Mouse (Mus musculus) intestine, embryonic 15.5 days (tissue): ENCODE measurements around the gene Trib3. TPM values are rescaled to one million over a fixed set of nuclear protein-coding genes. Genes with fewer than 3 reads are reported as not detected.

Source experiments
- ATAC-seq: fragments of 200-750 bp; cut with Nextera tagmentation; 2 replicates; pipeline ENCODE4 v1.8.0; 2017; ENCODE audit warnings: moderate TSS enrichment, moderate library complexity
- H3K27ac ChIP-seq: fragments of 300-500 bp; sonication (generic); 2 replicates; pipeline ENCODE4 v1.5.1; 2015; ENCODE audit warnings: mild to moderate bottlenecking, inconsistent platforms
- H3K27me3 ChIP-seq: fragments of 300-500 bp; sonication (generic); replicated peaks from 2 replicates; pipeline ENCODE4 v1.6.1; 2015; ENCODE audit warnings: inconsistent platforms
- H3K36me3 ChIP-seq: fragments of 300-500 bp; sonication (generic); 2 replicates; pipeline ENCODE4 v1.6.1; 2015; ENCODE audit warnings: inconsistent platforms
- H3K4me1 ChIP-seq: fragments of 300-500 bp; sonication (generic); replicated peaks from 2 replicates; pipeline ENCODE4 v1.6.1; 2015; ENCODE audit warnings: inconsistent platforms
- H3K4me2 ChIP-seq: fragments of 300-500 bp; sonication (generic); replicated peaks from 2 replicates; pipeline ENCODE4 v1.6.1; 2015; ENCODE audit warnings: mild to moderate bottlenecking, inconsistent platforms
- H3K4me3 ChIP-seq: fragments of 300-500 bp; sonication (generic); replicated peaks from 2 replicates; pipeline ENCODE4 v1.5.1; 2015; ENCODE audit warnings: inconsistent platforms
- H3K9ac ChIP-seq: fragments of 300-500 bp; sonication (generic); 2 replicates; pipeline ENCODE4 v1.6.1; 2015; ENCODE audit warnings: inconsistent platforms
- H3K9me3 ChIP-seq: fragments of 300-500 bp; sonication (generic); 2 replicates; pipeline ENCODE4 v1.6.1; 2016; ENCODE audit warnings: inconsistent platforms
- WGBS: fragments of 180-500 bp; shearing (Covaris S2); methylation state at CpG from one replicate; pipeline ENCODE4 v1.1.7; 2015; 5-methylcytosine and 5-hydroxymethylcytosine counted together
- polyA plus RNA-seq: library from polyadenylated mRNA; unstranded; fragments of >200 nt; fragmentation: Nextera tagmentation; extraction: Ambion mirVana; gene quantifications from 2 replicates; pipeline ENCODE4 v1.2.1, GENCODE M21; 2015

Gene Trib3
- 4.3 and 4.9 TPM in 2 replicates for polyA plus RNA-seq

GRCm38 (mm10) chr2:152343329-152344213 lies at the start of gene Trib3:
Gene Trib3, minus strand, starts transcription at chr2:152344032.
- Histone ChIP-seq H3K27ac (no peak within 1 kb of the TSS), H3K4me2 (peak within 1 kb of the TSS; percentile 99), H3K27me3 (peaks cover 3% of the 10 kb centered on the region; the same call in 1 of the 2 replicates), H3K9me3 (no peaks in the 10 kb centered on the region), H3K4me1 (peaks cover 15% of the 10 kb centered on the region; the same call in 1 of the 2 replicates), H3K36me3 (no peaks in the 10 kb centered on the region), H3K4me3 (peak within 1 kb of the TSS; percentile 59), H3K9ac (peak within 1 kb of the TSS; percentile 60)
- ATAC-seq = peak; percentile 90
- under 1% methylated on average over 52 of the region's 52 CpGs for WGBS

- no peaks in the 10 kb centered on the region for H3K36me3 ChIP-seq
- peaks cover 29% of the 10 kb centered on the region for H3K4me1 ChIP-seq
- no peak overlapping the region for H3K4me3 ChIP-seq
- H3K9me3 ChIP-seq = no peaks in the 10 kb centered on the region
- no peaks in the 10 kb centered on the region for H3K27me3 ChIP-seq
- ATAC-seq = no peak
- H3K4me2 ChIP-seq = peak overlapping the region; percentile 96; the same call in 1 of the 2 replicates
- H3K9ac ChIP-seq = no peak overlapping the region
- no peak overlapping the region for H3K27ac ChIP-seq
- 42% methylated on average over 9 of the region's 9 CpGs for WGBS
Observed at GRCm38 (mm10) chr2:152393225-152394017, 49.6 kb upstream of the Trib3 start.

GRCm38 (mm10) chr2:152392786-152393185 lies 49.0 kb upstream of the Trib3 start:
- ATAC-seq = no peak
- Histone ChIP-seq H3K9me3 (no peaks in the 10 kb centered on the region), H3K27ac (no peak overlapping the region), H3K36me3 (no peaks in the 10 kb centered on the region), H3K4me2 (no peak overlapping the region), H3K4me3 (no peak overlapping the region), H3K9ac (no peak overlapping the region), H3K4me1 (peaks cover 29% of the 10 kb centered on the region), H3K27me3 (no peaks in the 10 kb centered on the region)
- 23% methylated on average over 3 of the region's 3 CpGs for WGBS

GRCm38 (mm10) chr2:152384191-152384590 lies 40.4 kb upstream of the Trib3 start:
- no peak for ATAC-seq
- Histone ChIP-seq H3K36me3 (no peaks in the 10 kb centered on the region), H3K27me3 (no peaks in the 10 kb centered on the region), H3K4me1 (no peaks in the 10 kb centered on the region), H3K9ac (no peak overlapping the region), H3K27ac (no peak overlapping the region), H3K4me2 (no peak overlapping the region), H3K4me3 (no peak overlapping the region), H3K9me3 (no peaks in the 10 kb centered on the region)
- WGBS = 80% methylated on average over 4 of the region's 4 CpGs

- H3K4me3 ChIP-seq = no peak within 1 kb of the TSS
- no peaks in the 10 kb centered on the region for H3K36me3 ChIP-seq
- H3K27ac ChIP-seq = no peak within 1 kb of the TSS
- H3K4me2 ChIP-seq = peak within 1 kb of the TSS; percentile 52
- H3K9ac ChIP-seq = peak within 1 kb of the TSS; percentile 34
- H3K4me1 ChIP-seq = peaks cover 11% of the 10 kb centered on the region; the same call in 1 of the 2 replicates
- 2% methylated on average over 16 of the region's 16 CpGs for WGBS
- no peaks in the 10 kb centered on the region for H3K9me3 ChIP-seq
- 0 out of 2 replicates have a peak, but pooled peaks cover 11% of the 10 kb centered on the region for H3K27me3 ChIP-seq
- peak; percentile 62; the same call in 1 of the 2 replicates for ATAC-seq
Observed at GRCm38 (mm10) chr2:152376345-152376741, 32.5 kb upstream of the Trib3 start, which contains the start of gene Nrsn2. Gene Nrsn2, minus strand, starts transcription at chr2:152376638.

- no peak overlapping the region for H3K27ac ChIP-seq
- peak overlapping the region; percentile 52 for H3K4me2 ChIP-seq
- no peak overlapping the region for H3K4me3 ChIP-seq
- 0 out of 2 replicates have a peak, but pooled peaks have one; percentile 33 for ATAC-seq
- H3K27me3 ChIP-seq = 0 out of 2 replicates have a peak, but pooled peaks cover 11% of the 10 kb centered on the region
- peaks cover 11% of the 10 kb centered on the region; the same call in 1 of the 2 replicates for H3K4me1 ChIP-seq
- WGBS = 9% methylated on average over 21 of the region's 21 CpGs
- H3K9me3 ChIP-seq = no peaks in the 10 kb centered on the region
- H3K36me3 ChIP-seq = no peaks in the 10 kb centered on the region
- 0 out of 2 replicates have a peak overlapping the region, but pooled peaks have one; percentile 34 for H3K9ac ChIP-seq
Observed at GRCm38 (mm10) chr2:152375652-152376344, 32.0 kb upstream of the Trib3 start.

GRCm38 (mm10) chr2:152373547-152373946 lies 29.7 kb upstream of the Trib3 start:
- no peak overlapping the region for H3K4me3 ChIP-seq
- H3K4me2 ChIP-seq = no peak overlapping the region
- H3K4me1 ChIP-seq = peaks cover 11% of the 10 kb centered on the region; the same call in 1 of the 2 replicates
- no peaks in the 10 kb centered on the region for H3K9me3 ChIP-seq
- no peak overlapping the region for H3K9ac ChIP-seq
- no peak for ATAC-seq
- 0 out of 2 replicates have a peak, but pooled peaks cover 11% of the 10 kb centered on the region for H3K27me3 ChIP-seq
- no peaks in the 10 kb centered on the region for H3K36me3 ChIP-seq
- WGBS = 79% methylated on average over 9 of the region's 9 CpGs
- no peak overlapping the region for H3K27ac ChIP-seq

GRCm38 (mm10) chr2:152372661-152373060 lies 28.8 kb upstream of the Trib3 start:
- H3K27me3 ChIP-seq = 0 out of 2 replicates have a peak, but pooled peaks cover 11% of the 10 kb centered on the region
- H3K4me3 ChIP-seq = no peak overlapping the region
- no peaks in the 10 kb centered on the region for H3K36me3 ChIP-seq
- H3K9ac ChIP-seq = no peak overlapping the region
- no peak overlapping the region for H3K4me2 ChIP-seq
- 58% methylated on average over 4 of the region's 4 CpGs for WGBS
- ATAC-seq = no peak
- H3K27ac ChIP-seq = no peak overlapping the region
- H3K9me3 ChIP-seq = no peaks in the 10 kb centered on the region
- H3K4me1 ChIP-seq = peaks cover 11% of the 10 kb centered on the region; the same call in 1 of the 2 replicates

GRCm38 (mm10) chr2:152372104-152372503 lies 28.3 kb upstream of the Trib3 start:
- H3K9me3 ChIP-seq = no peaks in the 10 kb centered on the region
- WGBS = 82% methylated on average over 7 of the region's 7 CpGs
- no peak for ATAC-seq
- no peaks in the 10 kb centered on the region for H3K36me3 ChIP-seq
- H3K4me1 ChIP-seq = peaks cover 11% of the 10 kb centered on the region; the same call in 1 of the 2 replicates
- no peak overlapping the region for H3K4me2 ChIP-seq
- no peak overlapping the region for H3K27ac ChIP-seq
- no peak overlapping the region for H3K4me3 ChIP-seq
- 0 out of 2 replicates have a peak, but pooled peaks cover 11% of the 10 kb centered on the region for H3K27me3 ChIP-seq
- H3K9ac ChIP-seq = no peak overlapping the region

GRCm38 (mm10) chr2:152368532-152369140 lies 24.8 kb upstream of the Trib3 start:
- Histone ChIP-seq H3K4me1 (0 out of 2 replicates have a peak, but pooled peaks cover 3% of the 10 kb centered on the region), H3K9me3 (no peaks in the 10 kb centered on the region), H3K9ac (no peak overlapping the region), H3K36me3 (no peaks in the 10 kb centered on the region), H3K4me2 (no peak overlapping the region; the same call in 1 of the 2 replicates), H3K27me3 (no peaks in the 10 kb centered on the region), H3K4me3 (no peak overlapping the region), H3K27ac (no peak overlapping the region)
- WGBS = 30% methylated on average over 14 of the region's 14 CpGs
- 0 out of 2 replicates have a peak, but pooled peaks have one; percentile 26 for ATAC-seq

- H3K4me3 ChIP-seq = no peak overlapping the region
- no peaks in the 10 kb centered on the region for H3K36me3 ChIP-seq
- no peaks in the 10 kb centered on the region for H3K27me3 ChIP-seq
- no peak overlapping the region for H3K4me2 ChIP-seq
- H3K9ac ChIP-seq = no peak overlapping the region
- no peak for ATAC-seq
- no peaks in the 10 kb centered on the region for H3K9me3 ChIP-seq
- 0 out of 2 replicates have a peak, but pooled peaks cover 5% of the 10 kb centered on the region for H3K4me1 ChIP-seq
- H3K27ac ChIP-seq = no peak overlapping the region
- 65% methylated on average over 5 of the region's 5 CpGs for WGBS
Observed at GRCm38 (mm10) chr2:152367917-152368316, 24.1 kb upstream of the Trib3 start.
